Mouse (Mus musculus): ENCODE measurements at regions not wholly inside any gene's neighbourhood (a gene's known extent, or its start where the extent isn't known, plus 50 kb on each side); places are given as distances from the start of the nearest gene placed in this dataset.

GRCm38 (mm10) chr13:48115890-48116289 is 145.1 kb upstream of the Id4 start:
- DNase-seq = no peak

GRCm38 (mm10) chr13:48126582-48126981 is 134.4 kb upstream of the Id4 start:
- DNase-seq = no peak

- no peak for DNase-seq
Measured at GRCm38 (mm10) chr13:48130724-48131123, 130.3 kb upstream of the Id4 start.

- no peak for DNase-seq
Measured at GRCm38 (mm10) chr13:48131681-48132080, 129.3 kb upstream of the Id4 start.

GRCm38 (mm10) chr13:48145976-48146375 is 115.1 kb upstream of the Id4 start:
- no peak for DNase-seq

- no peak for DNase-seq
Measured at GRCm38 (mm10) chr13:48147061-48147460, 114.0 kb upstream of the Id4 start.

- DNase-seq = no peak
Measured at GRCm38 (mm10) chr13:48153248-48153647, 107.8 kb upstream of the Id4 start.

GRCm38 (mm10) chr13:48153684-48154413 is 107.2 kb upstream of the Id4 start:
- no peak for DNase-seq

GRCm38 (mm10) chr13:48154414-48155105 is 106.5 kb upstream of the Id4 start:
- DNase-seq = no peak

GRCm38 (mm10) chr13:48159020-48159910 is 101.8 kb upstream of the Id4 start:
- DNase-seq = no peak

- DNase-seq = no peak
Measured at GRCm38 (mm10) chr13:48160161-48160560, 100.9 kb upstream of the Id4 start.

GRCm38 (mm10) chr13:48161339-48161738 is 99.7 kb upstream of the Id4 start:
- DNase-seq = no peak

GRCm38 (mm10) chr13:48164586-48164985 is 96.4 kb upstream of the Id4 start:
- no peak for DNase-seq

GRCm38 (mm10) chr13:48165838-48166237 is 95.2 kb upstream of the Id4 start:
- no peak for DNase-seq

GRCm38 (mm10) chr13:48167976-48168375 is 93.1 kb upstream of the Id4 start:
- DNase-seq = no peak

GRCm38 (mm10) chr13:48171309-48171953 is 89.6 kb upstream of the Id4 start:
- no peak for DNase-seq

- DNase-seq = no peak
Measured at GRCm38 (mm10) chr13:48171994-48172393, 89.0 kb upstream of the Id4 start.

- no peak for DNase-seq
Measured at GRCm38 (mm10) chr13:48192476-48192875, 68.6 kb upstream of the Id4 start.

GRCm38 (mm10) chr13:48193942-48194341 is 67.1 kb upstream of the Id4 start:
- DNase-seq = no peak

- DNase-seq = no peak
Measured at GRCm38 (mm10) chr13:48207824-48208223, 53.2 kb upstream of the Id4 start.

Data from thymus, postnatal 36 days (tissue).